Mouse (Mus musculus) large intestine, adult 2 months (tissue): ENCODE data around the gene Myh6. TPM values are rescaled to one million over a fixed set of nuclear protein-coding genes. Genes with fewer than 3 reads are reported as not detected.
"Not testable (repeated sequence)": the region's sequence is repeated elsewhere in the genome, so short reads cannot be mapped to it uniquely, and the experiment has no call there.

Experiments
- DNase-seq: peaks from one replicate; pipeline ENCODE4 v3.0.0-alpha.2; 2012; ENCODE audit warnings: low read depth, low spot score
- WGBS: fragments of 180-500 bp; shearing (Covaris S2); methylation state at CpG from one replicate; pipeline ENCODE4 v1.1.7; 2018; 5-methylcytosine and 5-hydroxymethylcytosine counted together
- polyA plus RNA-seq: library from polyadenylated mRNA; depleted of rRNA; stranded (reverse); fragments of >200 nt; gene quantifications from 2 replicates; pipeline ENCODE4 v1.2.3, GENCODE M21; 2012

Gene Myh6
- polyA plus RNA-seq, 1 experiment: 0.07 TPM

DNA sequence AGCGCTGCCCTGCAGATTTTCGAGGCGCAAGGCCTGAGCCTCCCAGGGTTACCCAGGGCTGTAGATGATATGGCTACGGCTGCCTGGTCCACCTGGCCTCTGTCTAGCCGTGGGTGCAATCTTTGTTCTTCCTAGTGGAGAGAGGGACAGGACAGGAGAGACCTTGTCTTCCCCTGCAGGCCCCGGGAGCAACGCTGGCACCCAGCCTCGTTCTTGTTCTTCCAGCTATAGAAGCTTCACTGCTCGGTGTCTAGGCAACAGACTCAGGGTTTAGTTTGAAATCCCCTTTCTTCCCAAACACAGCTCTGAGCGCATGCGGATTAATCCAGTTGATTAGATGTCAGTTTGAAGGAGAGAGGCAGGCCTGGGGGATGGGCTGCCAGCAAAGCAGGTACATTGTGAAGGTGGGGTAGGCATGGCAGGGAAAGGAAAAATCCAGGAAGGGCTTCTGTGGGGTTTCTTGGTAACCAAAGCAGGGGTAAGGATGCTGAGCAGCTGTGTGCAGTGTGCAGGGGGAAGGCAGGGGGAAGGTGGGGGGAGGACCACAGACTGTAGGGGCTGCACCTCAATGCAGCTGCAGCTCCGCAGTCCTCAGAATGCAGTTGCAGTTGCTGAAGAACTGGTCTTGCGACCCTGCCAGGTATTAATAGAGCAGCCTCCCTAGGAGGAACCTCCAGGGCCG lies 28.9 kb upstream of the Myh6 start:
- whole genome bisulfite sequencing: 53% methylated on average over 14 of the region's 14 CpGs
- DNase-seq: no peak

GRCm38 (mm10) chr14:54994869-54995186 lies 28.1 kb upstream of the Myh6 start:
- no peak for DNase-seq

- DNase-seq: no peak
- 61% methylated on average over 11 of the region's 11 CpGs for WGBS
These were observed 27.6 kb upstream of the Myh6 start, which contains the start of gene Myh7 for GRCm38 (mm10) chr14:54994136-54994868. Gene Myh7 (minus strand): TSS chr14:54994626.

- WGBS: 23% methylated on average over 10 of the region's 10 CpGs
- no peak for DNase-seq
These were observed 26.9 kb upstream of the Myh6 start for GRCm38 (mm10) chr14:54993636-54994035.

GRCm38 (mm10) chr14:54992196-54992595 lies 25.5 kb upstream of the Myh6 start:
- DNase-seq: no peak
- WGBS: 88% methylated on average over 10 of the region's 10 CpGs

- 75% methylated on average over 8 of the region's 8 CpGs for WGBS
- no peak for DNase-seq
These were observed 23.2 kb upstream of the Myh6 start for GRCm38 (mm10) chr14:54989886-54990441.

DNA sequence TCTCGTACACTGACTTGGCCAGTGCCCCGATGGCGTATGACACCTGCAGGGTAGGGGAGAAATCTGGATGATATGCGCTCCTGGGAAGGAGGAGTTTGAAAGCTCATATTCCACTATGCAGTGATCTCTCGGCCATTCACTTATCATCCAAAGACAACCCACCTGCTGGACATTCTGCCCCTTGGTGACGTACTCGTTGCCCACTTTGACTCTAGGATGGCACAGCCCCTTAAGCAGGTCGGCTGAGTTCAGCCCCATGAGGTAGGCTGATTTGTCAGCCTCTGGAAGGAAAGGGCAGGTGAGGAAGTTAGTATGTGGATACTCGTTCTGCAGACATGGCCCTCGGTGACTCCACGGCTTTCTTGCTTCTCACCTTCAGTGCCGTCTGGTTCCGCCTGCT lies 22.2 kb upstream of the Myh6 start:
- WGBS: 88% methylated on average over 13 of the region's 13 CpGs
- no peak for DNase-seq

DNA sequence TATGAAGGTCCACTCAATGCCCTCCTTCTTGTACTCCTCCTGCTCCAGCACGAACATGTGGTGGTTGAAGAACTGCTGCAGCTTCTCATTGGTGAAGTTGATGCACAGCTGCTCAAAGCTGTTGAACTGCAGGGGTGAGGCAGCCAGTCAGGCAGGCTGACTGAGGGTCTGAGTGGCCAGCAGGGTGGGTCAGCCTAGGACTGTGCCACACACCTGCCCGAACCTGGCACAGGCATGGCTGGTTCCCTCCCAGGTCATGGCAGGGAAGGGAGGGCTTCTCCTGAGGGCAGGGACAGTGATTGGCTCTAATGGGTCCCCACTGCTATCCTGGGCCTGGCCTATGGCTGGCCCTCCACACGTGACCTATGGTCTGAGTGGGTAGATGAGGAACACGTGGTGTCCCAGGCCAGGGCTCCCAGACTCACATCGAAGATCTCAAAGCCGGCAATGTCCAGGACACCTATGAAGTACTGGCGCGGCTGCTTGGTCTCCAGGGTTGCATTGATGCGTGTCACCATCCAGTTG lies 21.7 kb upstream of the Myh6 start:
- WGBS: 81% methylated on average over 9 of the region's 9 CpGs
- not testable (repeated sequence) for DNase-seq

DNA sequence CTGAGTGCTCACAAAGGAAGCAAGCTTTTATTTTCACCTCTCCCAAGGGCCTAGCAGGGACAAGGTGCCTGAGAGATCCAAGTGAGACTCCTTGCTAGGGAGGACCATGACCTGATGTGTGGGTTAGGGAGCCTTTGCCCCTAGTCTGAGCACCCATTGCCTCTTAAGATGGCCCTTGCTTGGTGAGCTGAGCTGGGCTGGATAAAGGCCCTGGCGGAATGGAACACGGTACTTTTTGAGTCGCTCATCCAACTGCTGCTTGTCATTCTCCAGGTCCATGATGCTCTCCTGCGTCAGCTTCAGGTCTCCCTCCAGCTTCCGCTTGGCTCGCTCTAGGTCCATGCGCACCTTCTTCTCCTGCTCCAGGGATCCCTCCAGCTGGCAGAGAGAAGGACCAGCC lies 15.2 kb upstream of the Myh6 start:
- no peak for DNase-seq
- 96% methylated on average over 7 of the region's 7 CpGs for WGBS

GRCm38 (mm10) chr14:54978664-54979063 lies 11.9 kb upstream of the Myh6 start:
- no peak for DNase-seq
- WGBS: 88% methylated on average over 8 of the region's 8 CpGs

- WGBS: 56% methylated on average over 1 of the region's 1 CpGs
- no peak for DNase-seq
These were observed 9.9 kb upstream of the Myh6 start, which contains the start of gene Gm17428 for GRCm38 (mm10) chr14:54976633-54977032. Gene Gm17428 (plus strand): TSS chr14:54976933.

GRCm38 (mm10) chr14:54974068-54974791 lies 7.5 kb upstream of the Myh6 start:
- DNase-seq: no peak
- 89% methylated on average over 6 of the region's 6 CpGs for WGBS

DNA sequence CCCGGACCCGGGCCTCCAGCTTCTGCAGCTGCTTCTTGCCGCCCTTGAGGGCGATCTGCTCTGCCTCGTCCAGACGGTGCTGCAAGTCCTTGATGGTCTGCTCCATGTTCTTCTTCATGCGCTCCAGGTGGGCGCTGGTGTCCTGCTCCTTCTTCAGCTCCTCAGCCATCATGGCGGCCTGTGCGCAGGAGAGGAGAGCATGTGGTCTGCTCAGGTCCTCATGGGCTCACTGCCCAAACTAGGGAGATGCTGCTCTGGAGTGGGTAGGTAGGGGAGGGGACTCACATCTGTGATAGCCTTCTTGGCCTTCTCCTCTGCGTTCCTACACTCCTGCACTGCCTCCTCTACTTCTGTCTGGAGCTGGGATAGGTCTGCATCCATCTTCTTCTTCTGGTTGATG lies 6.1 kb upstream of the Myh6 start:
- not testable (repeated sequence) for DNase-seq
- WGBS: 88% methylated on average over 11 of the region's 11 CpGs

DNA sequence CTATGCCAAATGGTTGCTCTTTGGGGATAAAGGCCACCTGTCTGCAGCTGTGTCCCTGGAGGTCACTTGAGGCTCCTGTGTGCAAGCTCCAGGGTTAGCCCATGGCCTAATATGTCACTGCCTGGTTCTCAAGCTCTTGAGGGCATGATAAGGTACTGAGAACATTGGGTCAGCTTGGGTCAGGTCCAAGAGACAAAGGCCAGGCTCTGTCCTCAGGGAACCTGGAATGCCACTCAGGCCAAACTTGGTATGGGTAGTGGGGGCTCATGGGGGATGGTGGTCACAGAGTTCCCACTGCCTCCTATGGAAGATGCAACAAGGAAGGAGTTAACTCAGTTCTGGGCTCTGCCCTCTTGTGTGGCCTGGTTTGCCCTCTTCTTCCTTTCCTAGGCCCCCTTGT lies 1.6 kb upstream of the Myh6 start:
- DNase-seq: no peak

DNA sequence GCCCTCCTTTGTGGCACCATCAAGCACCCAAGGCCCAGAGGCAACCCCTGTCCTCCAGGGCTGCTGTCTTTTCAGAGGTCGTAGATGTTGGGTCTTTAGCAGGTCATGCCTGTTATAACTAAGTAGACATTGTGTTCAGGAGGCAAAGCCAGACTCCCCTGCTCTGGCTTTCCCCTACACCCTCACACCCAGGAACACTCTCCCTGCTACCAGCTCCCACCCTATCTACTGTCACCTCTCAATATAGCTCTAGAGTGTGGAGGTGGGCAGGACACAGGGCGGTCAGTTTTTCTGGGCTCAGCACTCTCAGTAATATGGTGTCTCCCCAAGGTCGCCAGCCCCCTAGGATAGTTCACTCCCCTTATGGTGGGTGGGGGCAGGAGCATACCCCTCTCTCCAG lies 1.1 kb upstream of the Myh6 start:
- DNase-seq: no peak
- WGBS: 88% methylated on average over 3 of the region's 3 CpGs

GRCm38 (mm10) chr14:54965631-54966030 lies 1.1 kb downstream of the Myh6 start:
- no peak for DNase-seq
- 47% methylated on average over 6 of the region's 6 CpGs for WGBS

GRCm38 (mm10) chr14:54965044-54965443 lies 1.7 kb downstream of the Myh6 start:
- no peak for DNase-seq
- WGBS: 73% methylated on average over 15 of the region's 15 CpGs

DNA sequence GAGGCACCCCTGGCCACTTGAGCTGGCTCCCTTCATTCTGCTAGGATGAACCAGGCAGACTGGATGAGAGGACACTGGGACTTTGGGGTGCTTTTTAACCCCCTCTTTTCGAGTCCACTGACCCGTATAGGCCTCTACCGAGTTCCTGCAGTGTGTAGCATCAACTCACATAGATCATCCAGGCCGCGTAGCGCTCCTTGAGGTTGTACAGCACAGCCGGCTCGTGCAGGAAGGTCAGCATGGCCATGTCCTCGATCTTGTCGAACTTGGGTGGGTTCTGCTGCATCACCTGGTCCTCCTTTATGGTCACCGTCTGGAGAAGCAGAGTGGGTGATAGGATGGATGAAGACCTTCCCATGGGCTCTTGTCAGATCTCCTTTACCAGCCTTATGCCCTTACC lies 3.0 kb downstream of the Myh6 start:
- no peak for DNase-seq
- 84% methylated on average over 11 of the region's 11 CpGs for WGBS

GRCm38 (mm10) chr14:54962714-54963113 lies 4.0 kb downstream of the Myh6 start:
- WGBS: 72% methylated on average over 7 of the region's 7 CpGs
- no peak for DNase-seq

GRCm38 (mm10) chr14:54961487-54961886 lies 5.2 kb downstream of the Myh6 start:
- DNase-seq: no peak
- WGBS: 71% methylated on average over 5 of the region's 5 CpGs
